Mouse (Mus musculus): ENCODE results near the gene Nbea. TPM values are rescaled to one million over a fixed set of nuclear protein-coding genes. Genes with fewer than 3 reads are reported as not detected.

Gene Nbea
- polyA plus RNA-seq, 1 experiment from 2014 or later, result 8.2 TPM

DNA sequence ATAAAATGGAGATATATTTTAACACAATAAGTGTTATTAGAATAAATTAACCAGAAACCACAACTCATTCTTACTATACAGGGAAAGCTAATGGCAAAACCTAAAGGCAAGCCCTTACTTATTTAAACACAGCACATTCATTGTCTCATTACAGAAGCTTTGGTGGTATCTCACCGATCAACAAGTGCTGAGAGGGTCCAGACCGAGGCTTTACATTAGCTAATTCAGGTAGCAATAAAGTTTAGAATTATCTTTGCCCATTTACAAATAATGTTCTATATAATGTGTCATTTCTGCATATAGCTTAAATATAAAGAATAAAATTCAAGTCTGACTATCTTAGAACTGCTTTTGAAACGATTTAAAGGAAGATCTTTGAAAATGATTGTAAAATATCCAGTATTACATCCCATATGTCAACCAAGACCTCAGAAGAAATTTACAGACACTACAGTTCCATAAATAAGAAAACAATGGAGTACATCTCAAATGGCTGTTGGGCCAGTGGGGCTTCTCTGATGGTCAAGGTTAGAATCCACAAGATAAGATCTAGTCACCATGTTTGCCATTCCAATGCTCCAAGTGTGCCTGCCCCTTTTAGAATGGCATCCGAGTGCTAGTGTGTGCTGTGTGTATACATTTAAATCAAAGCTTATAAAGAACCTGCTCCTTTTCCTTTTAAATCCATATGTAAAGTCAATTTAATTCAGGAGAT lies 398.1 kb downstream of the Nbea start:
- peaks cover 91% of the 10 kb centered on the region for H3K27me3 ChIP-seq (ENCODE audit: poor library complexity, severe bottlenecking)
- H3K36me3 ChIP-seq (replicated peaks), result no peaks in the 10 kb centered on the region
- H3K4me1 ChIP-seq, result peaks cover 74% of the 10 kb centered on the region
- no peak overlapping the region; the same call in 1 of the 2 replicates for H3K4me3 ChIP-seq
- DNase-seq (ENCODE audit: extremely low spot score, low spot score), result no peak
- no peak overlapping the region for H3K27ac ChIP-seq
- WGBS, result 45% methylated on average over 4 of the region's 4 CpGs
- H3K9me3 ChIP-seq, result no peaks in the 10 kb centered on the region

DNA sequence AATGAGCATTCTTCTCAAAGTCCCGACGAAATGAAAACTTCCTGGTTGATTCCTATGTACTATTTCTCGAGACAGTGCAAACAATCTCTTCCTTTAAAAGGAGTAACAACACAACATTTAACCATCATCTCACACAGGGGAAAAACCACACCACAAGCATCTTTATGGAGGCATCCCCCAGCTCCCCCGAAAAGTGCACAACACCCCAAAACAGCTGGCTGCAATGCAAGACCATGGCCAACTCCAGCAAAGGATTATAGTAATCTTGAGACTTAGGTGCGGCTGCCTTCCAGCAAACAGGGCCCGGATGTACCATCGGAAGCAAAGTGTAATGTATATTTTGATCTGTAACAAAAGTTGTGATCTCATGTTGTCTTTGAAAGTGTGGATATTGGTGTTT lies 399.4 kb downstream of the Nbea start:
- Histone ChIP-seq H3K27me3 (ENCODE audit: poor library complexity, severe bottlenecking) (peaks cover 91% of the 10 kb centered on the region), H3K9me3 (no peaks in the 10 kb centered on the region), H3K4me1 (peaks cover 77% of the 10 kb centered on the region), H3K4me3 (peak overlapping the region; percentile 50), H3K27ac (peak overlapping the region; percentile 71; the same call in 1 of the 2 replicates), H3K36me3 (replicated peaks) (no peaks in the 10 kb centered on the region)
- WGBS, result 3% methylated on average over 7 of the region's 7 CpGs
- DNase-seq (ENCODE audit: extremely low spot score, low spot score), result peak; percentile 26

DNA sequence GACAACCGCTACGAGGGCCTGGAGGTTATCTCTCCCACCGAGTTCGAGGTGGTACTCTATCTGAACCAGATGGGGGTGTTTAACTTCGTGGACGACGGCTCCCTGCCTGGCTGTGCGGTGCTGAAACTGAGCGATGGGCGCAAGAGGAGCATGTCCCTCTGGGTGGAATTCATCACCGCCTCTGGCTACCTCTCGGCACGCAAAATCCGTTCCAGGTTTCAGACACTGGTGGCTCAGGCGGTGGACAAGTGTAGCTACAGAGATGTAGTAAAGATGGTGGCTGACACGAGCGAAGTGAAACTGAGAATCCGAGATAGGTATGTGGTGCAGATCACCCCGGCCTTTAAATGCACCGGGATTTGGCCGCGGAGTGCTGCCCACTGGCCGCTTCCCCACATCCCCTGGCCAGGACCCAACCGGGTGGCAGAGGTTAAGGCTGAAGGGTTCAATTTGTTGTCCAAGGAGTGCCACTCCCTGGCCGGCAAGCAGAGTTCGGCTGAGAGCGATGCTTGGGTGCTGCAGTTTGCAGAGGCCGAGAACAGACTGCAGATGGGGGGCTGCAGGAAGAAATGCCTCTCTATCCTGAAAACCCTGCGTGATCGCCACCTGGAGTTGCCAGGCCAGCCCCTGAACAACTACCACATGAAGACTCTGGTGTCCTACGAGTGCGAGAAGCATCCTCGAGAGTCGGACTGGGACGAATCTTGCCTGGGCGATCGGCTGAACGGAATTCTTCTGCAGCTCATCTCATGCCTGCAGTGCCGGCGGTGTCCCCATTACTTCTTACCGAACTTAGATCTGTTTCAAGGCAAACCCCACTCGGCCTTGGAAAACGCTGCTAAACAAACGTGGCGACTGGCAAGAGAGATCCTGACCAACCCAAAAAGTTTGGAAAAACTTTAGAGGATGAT lies 400.1 kb downstream of the Nbea start:
- H3K27me3 ChIP-seq (ENCODE audit: poor library complexity, severe bottlenecking), result peaks cover 91% of the 10 kb centered on the region
- peak overlapping the region; percentile 50 for H3K4me3 ChIP-seq
- DNase-seq (ENCODE audit: extremely low spot score, low spot score), result peak; percentile 59
- WGBS, result under 1% methylated on average over 45 of the region's 45 CpGs
- peak overlapping the region; percentile 71 for H3K27ac ChIP-seq
- no peaks in the 10 kb centered on the region for H3K9me3 ChIP-seq
- H3K4me1 ChIP-seq, result peaks cover 73% of the 10 kb centered on the region
- no peaks in the 10 kb centered on the region for H3K36me3 ChIP-seq (replicated peaks)

DNA sequence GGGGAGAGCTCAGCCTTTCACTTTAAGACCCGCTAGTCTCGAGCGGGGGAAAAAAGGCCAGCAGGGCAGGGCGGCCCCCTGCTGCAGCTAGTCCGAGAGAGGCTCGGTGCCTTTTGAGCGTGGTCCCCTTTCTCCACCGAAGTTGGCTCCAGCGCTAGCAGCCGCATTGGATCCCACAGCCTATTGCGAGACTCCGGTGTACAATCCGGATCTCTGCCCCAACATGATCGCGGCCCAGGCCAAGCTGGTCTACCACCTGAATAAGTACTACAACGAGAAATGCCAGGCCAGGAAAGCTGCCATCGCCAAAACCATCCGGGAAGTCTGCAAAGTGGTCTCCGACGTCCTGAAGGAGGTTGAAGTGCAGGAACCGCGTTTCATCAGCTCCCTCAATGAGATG lies 400.7 kb downstream of the Nbea start:
- Histone ChIP-seq H3K4me3 (peak overlapping the region; percentile 50), H3K4me1 (peaks cover 68% of the 10 kb centered on the region), H3K36me3 (replicated peaks) (no peaks in the 10 kb centered on the region), H3K27me3 (ENCODE audit: poor library complexity, severe bottlenecking) (peaks cover 98% of the 10 kb centered on the region), H3K27ac (peak overlapping the region; percentile 71), H3K9me3 (no peaks in the 10 kb centered on the region)
- 0% methylated on average over 22 of the region's 22 CpGs for WGBS
- DNase-seq (ENCODE audit: extremely low spot score, low spot score), result peak; percentile 60

- Histone ChIP-seq H3K27ac (peak within 1 kb of the TSS; percentile 71), H3K4me1 (peaks cover 62% of the 10 kb centered on the region), H3K27me3 (ENCODE audit: poor library complexity, severe bottlenecking) (peaks cover 100% of the 10 kb centered on the region), H3K9me3 (no peaks in the 10 kb centered on the region), H3K4me3 (peak within 1 kb of the TSS; percentile 50), H3K36me3 (replicated peaks) (no peaks in the 10 kb centered on the region)
- under 1% methylated on average over 16 of the region's 16 CpGs for WGBS
- DNase-seq (ENCODE audit: extremely low spot score, low spot score), result peak; percentile 76
These were observed 401.3 kb downstream of the Nbea start, which contains the start of gene Mab21l1 for GRCm38 (mm10) chr3:55782056-55782687. Mab21l1 (plus strand) TSS chr3:55782510.

DNA sequence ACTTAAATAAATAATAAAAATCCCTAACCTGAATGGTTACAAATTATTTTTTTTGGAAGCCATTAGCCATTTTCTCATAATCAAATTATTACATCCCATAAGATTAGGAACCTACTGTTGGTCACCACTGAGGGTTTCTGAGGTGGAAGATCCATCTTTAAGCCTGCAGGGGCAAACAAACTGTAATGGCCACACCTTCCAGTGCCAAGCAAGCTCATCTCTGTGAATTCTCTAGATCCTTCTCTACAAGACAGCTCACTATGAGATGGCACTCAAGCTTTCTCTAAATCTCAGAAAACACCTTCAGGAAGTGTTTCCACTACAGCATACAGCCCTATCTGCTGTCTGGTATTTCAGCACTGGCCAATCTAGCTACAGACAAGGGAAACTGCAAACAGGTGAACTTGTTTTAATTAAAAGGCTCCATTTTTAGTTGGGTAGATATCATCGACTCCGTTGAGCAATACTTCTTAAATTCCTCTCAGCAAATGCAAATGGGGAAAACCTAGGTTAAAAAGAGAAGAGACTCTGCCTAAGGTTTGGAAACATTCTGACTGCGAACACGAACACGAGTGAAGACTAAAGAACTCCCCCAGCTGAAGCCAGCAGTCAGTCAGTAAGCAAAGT lies 402.0 kb downstream of the Nbea start:
- Histone ChIP-seq H3K4me3 (no peak overlapping the region), H3K27me3 (ENCODE audit: poor library complexity, severe bottlenecking) (peaks cover 100% of the 10 kb centered on the region), H3K27ac (no peak overlapping the region), H3K36me3 (replicated peaks) (no peaks in the 10 kb centered on the region), H3K4me1 (peaks cover 56% of the 10 kb centered on the region), H3K9me3 (no peaks in the 10 kb centered on the region)
- no peak for DNase-seq (ENCODE audit: extremely low spot score, low spot score)
- 6% methylated on average over 5 of the region's 5 CpGs for WGBS

GRCm38 (mm10) chr3:55780120-55781070 lies 403.1 kb downstream of the Nbea start:
- WGBS, result under 1% methylated on average over 53 of the region's 53 CpGs
- Histone ChIP-seq H3K36me3 (replicated peaks) (no peaks in the 10 kb centered on the region), H3K4me1 (peaks cover 51% of the 10 kb centered on the region), H3K9me3 (no peaks in the 10 kb centered on the region), H3K27me3 (ENCODE audit: poor library complexity, severe bottlenecking) (peaks cover 100% of the 10 kb centered on the region), H3K27ac (peak overlapping the region; percentile 48; the same call in 1 of the 2 replicates), H3K4me3 (peak overlapping the region; percentile 44)
- peak; percentile 56 for DNase-seq (ENCODE audit: extremely low spot score, low spot score)

DNA sequence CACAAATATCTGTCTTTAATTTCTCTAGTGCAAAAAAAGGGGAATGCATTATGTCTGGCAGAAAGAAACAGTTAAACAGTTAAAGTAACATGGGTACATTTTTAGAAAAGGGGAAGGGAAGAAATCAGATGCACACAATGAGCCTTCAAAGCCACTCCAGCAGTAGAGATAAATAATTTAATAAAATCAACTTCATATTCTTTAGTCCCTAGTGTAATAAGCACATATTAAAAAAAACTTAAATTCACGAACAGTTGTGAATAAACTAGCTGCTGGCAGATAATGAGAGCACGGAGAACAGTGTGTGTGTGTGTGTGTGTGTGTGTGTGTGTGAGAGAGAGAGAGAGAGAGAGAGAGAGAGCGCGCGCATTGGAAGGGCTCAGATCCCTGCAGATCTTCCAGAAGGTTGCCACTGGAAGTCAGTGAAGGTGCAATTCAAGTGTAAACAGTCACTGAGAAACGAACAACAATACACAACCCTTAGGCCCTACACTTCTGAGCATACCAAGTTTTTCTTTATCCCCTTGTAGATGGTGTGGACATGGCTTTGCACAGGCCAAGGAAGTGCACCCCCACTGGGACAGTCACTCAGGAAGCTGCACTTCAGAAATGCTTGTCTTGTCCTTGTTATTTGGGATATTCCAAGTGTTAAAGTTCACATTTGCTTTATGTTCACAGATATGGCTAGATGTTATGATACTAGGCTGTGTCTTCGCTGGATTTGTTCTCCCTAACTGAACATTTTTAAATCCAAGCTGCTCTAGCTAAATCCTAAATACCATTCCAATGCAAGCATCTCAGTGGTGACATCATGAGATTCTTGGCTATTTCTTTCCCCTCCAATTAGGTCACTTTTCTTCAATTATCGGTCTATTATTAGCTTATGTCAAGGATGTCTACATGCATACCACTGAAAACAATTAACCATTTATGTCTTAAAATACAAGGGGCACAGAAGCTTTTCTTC lies 404.5 kb downstream of the Nbea start:
- peaks cover 48% of the 10 kb centered on the region for H3K4me1 ChIP-seq

GRCm38 (mm10) chr3:55777501-55777900 lies 406.0 kb downstream of the Nbea start:
- Histone ChIP-seq H3K4me1 (peaks cover 33% of the 10 kb centered on the region), H3K27ac (no peak overlapping the region)

More for the DNA sequence above, 404.5 kb downstream of the Nbea start:
- WGBS, result 13% methylated on average over 8 of the region's 8 CpGs
- H3K27ac ChIP-seq, result no peak overlapping the region
- no peak overlapping the region for H3K4me3 ChIP-seq
- H3K27me3 ChIP-seq (ENCODE audit: poor library complexity, severe bottlenecking), result peaks cover 98% of the 10 kb centered on the region
- DNase-seq (ENCODE audit: extremely low spot score, low spot score), result no peak
- no peaks in the 10 kb centered on the region for H3K36me3 ChIP-seq (replicated peaks)
- no peaks in the 10 kb centered on the region for H3K9me3 ChIP-seq

DNA sequence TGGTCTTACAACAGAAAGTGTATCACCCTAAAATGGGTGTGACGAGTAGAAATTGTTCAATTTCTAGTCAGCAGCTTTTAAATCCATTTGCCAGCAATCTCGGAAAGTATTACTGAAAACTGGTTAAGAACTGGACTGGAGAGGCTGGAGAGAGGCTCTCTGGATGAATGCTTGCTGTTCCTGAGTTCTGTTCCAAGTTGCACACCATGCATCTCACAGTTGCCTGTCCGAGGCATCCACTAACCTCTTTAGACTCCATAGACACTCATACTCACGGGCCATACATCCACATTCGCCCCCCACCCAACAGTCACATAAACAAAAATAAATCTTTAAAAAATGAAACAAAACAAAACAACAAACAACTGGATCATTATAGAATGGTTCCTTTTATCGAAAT lies 407.7 kb downstream of the Nbea start:
- Histone ChIP-seq H3K36me3 (replicated peaks) (no peaks in the 10 kb centered on the region), H3K27me3 (ENCODE audit: poor library complexity, severe bottlenecking) (peaks cover 84% of the 10 kb centered on the region), H3K9me3 (no peaks in the 10 kb centered on the region), H3K27ac (no peak overlapping the region), H3K4me1 (peaks cover 19% of the 10 kb centered on the region), H3K4me3 (no peak overlapping the region)
- 83% methylated on average over 6 of the region's 6 CpGs for WGBS
- no peak for DNase-seq (ENCODE audit: extremely low spot score, low spot score)

More at GRCm38 (mm10) chr3:55777501-55777900, 406.0 kb downstream of the Nbea start:
- 56% methylated on average over 4 of the region's 4 CpGs for WGBS
- DNase-seq (ENCODE audit: extremely low spot score, low spot score), result no peak
- peaks cover 92% of the 10 kb centered on the region for H3K27me3 ChIP-seq (ENCODE audit: poor library complexity, severe bottlenecking)
- H3K9me3 ChIP-seq, result no peaks in the 10 kb centered on the region
- H3K4me3 ChIP-seq, result no peak overlapping the region
- H3K36me3 ChIP-seq (replicated peaks), result no peaks in the 10 kb centered on the region
